Mouse (Mus musculus) heart, embryonic 13.5 days (tissue): ENCODE measurements at regions not wholly inside any gene's neighbourhood (a gene's known extent, or its start where the extent isn't known, plus 50 kb on each side); places are given as distances from the start of the nearest gene placed in this dataset.

Source experiments
- ATAC-seq: fragments of 200-750 bp; cut with Nextera tagmentation; 2 replicates; pipeline ENCODE4 v1.8.0; 2017; ENCODE audit warnings: moderate TSS enrichment; ENCODE audit not compliant: insufficient number of reproducible peaks, low FRiP score, low TSS enrichment; ENCODE audit errors: extremely low read depth
- H3K27ac ChIP-seq: fragments of 300-500 bp; sonication (generic); replicated peaks from 2 replicates; pipeline ENCODE4 v1.5.1; 2015; ENCODE audit warnings: moderate library complexity, mild to moderate bottlenecking, inconsistent platforms
- H3K27me3 ChIP-seq: fragments of 300-500 bp; sonication (generic); replicated peaks from 2 replicates; pipeline ENCODE4 v1.6.1; 2015; ENCODE audit warnings: mild to moderate bottlenecking, inconsistent platforms
- H3K36me3 ChIP-seq: fragments of 300-500 bp; sonication (generic); 2 replicates; pipeline ENCODE4 v1.6.1; 2015; ENCODE audit warnings: mild to moderate bottlenecking, inconsistent platforms
- H3K4me1 ChIP-seq: fragments of 300-500 bp; sonication (generic); 2 replicates; pipeline ENCODE4 v1.6.1; 2015; ENCODE audit warnings: inconsistent platforms
- H3K4me2 ChIP-seq: fragments of 300-500 bp; sonication (generic); 2 replicates; pipeline ENCODE4 v1.6.1; 2015; ENCODE audit warnings: inconsistent platforms, mild to moderate bottlenecking, moderate library complexity
- H3K4me3 ChIP-seq: fragments of 300-500 bp; sonication (generic); 2 replicates; pipeline ENCODE4 v1.5.1; 2015; ENCODE audit warnings: moderate library complexity, mild to moderate bottlenecking, inconsistent platforms
- H3K9ac ChIP-seq: fragments of 300-500 bp; sonication (generic); 2 replicates; pipeline ENCODE4 v1.6.1; 2015; ENCODE audit warnings: inconsistent platforms, mild to moderate bottlenecking, moderate library complexity
- H3K9me3 ChIP-seq: fragments of 300-500 bp; sonication (generic); 2 replicates; pipeline ENCODE4 v1.6.1; 2016; ENCODE audit warnings: inconsistent platforms
- WGBS: fragments of 180-500 bp; shearing (Covaris S2); methylation state at CpG from one replicate; pipeline ENCODE4 v1.1.7; 2015; ENCODE audit warnings: mixed read lengths; 5-methylcytosine and 5-hydroxymethylcytosine counted together

GRCm38 (mm10) chr13:115911524-115912459 is 397.7 kb downstream of the Isl1 start:
- Histone ChIP-seq H3K4me1 (no peaks in the 10 kb centered on the region), H3K36me3 (no peaks in the 10 kb centered on the region), H3K9ac (no peak overlapping the region), H3K27ac (no peak overlapping the region), H3K27me3 (no peaks in the 10 kb centered on the region), H3K4me3 (no peak overlapping the region), H3K4me2 (no peak overlapping the region), H3K9me3 (no peaks in the 10 kb centered on the region)
- WGBS, result 72% methylated on average over 6 of the region's 6 CpGs
- ATAC-seq, result no peak

DNA sequence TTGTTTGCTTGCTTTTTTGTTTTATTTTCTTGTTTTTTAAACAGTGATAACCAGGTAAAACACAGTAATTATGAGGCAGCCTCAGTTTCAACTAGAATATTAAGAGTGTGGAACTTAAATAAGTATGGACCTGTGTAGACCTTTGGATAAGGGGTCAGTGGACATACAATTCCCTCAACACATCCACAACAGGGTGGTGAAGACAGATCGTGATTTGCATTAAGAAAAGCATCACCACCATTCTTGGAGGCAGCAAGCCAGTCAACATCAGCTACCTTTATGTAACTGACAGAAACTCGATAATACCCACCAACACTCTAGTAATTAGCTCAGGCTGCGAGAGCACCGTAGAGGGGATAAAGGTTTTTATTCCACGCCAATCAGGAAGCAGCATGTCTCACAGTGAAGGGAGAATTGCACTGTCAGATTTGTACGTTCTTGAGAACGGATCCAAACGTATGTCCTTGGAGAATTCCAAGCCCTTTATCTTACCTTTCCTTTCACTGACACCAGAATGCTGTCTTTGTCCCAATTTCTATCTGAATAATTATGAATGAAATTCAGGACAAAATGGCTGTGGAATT is 398.5 kb downstream of the Isl1 start:
- H3K27me3 ChIP-seq, result no peaks in the 10 kb centered on the region
- no peak for ATAC-seq
- H3K4me3 ChIP-seq, result no peak overlapping the region
- no peak overlapping the region for H3K9ac ChIP-seq
- H3K4me1 ChIP-seq, result no peaks in the 10 kb centered on the region
- H3K36me3 ChIP-seq, result no peaks in the 10 kb centered on the region
- 64% methylated on average over 8 of the region's 8 CpGs for WGBS
- H3K27ac ChIP-seq, result no peak overlapping the region
- no peak overlapping the region for H3K4me2 ChIP-seq
- H3K9me3 ChIP-seq, result peaks cover 4% of the 10 kb centered on the region; the same call in 1 of the 2 replicates

- Histone ChIP-seq H3K4me2 (no peak overlapping the region), H3K4me3 (no peak overlapping the region), H3K36me3 (no peaks in the 10 kb centered on the region), H3K27ac (no peak overlapping the region), H3K9me3 (no peaks in the 10 kb centered on the region), H3K27me3 (no peaks in the 10 kb centered on the region), H3K4me1 (no peaks in the 10 kb centered on the region), H3K9ac (no peak overlapping the region)
- ATAC-seq, result no peak
- 83% methylated on average over 1 of the region's 1 CpGs for WGBS
Measured at GRCm38 (mm10) chr13:115880616-115881015, 428.9 kb downstream of the Isl1 start.

DNA sequence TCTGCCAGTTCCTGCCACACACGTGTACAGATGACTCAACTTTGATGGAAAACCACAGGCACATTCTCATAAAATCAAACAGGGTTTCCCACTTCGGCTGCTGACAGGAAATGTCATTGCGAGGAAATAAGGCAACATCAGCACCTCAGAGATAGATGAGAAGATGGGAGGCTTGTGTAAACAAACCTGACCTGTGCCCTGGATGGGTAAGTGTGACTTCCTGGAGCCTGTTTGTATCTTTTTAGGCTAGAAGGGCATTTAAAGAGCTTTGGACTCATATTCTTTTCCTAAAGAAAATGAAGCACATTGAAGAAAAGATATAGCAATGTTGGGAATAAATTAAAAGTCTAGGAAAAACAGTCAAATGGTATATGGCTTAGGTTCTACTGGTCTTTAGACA is 449.0 kb downstream of the Isl1 start:
- no peak overlapping the region for H3K9ac ChIP-seq
- no peaks in the 10 kb centered on the region for H3K4me1 ChIP-seq
- no peaks in the 10 kb centered on the region for H3K27me3 ChIP-seq
- ATAC-seq, result no peak
- H3K36me3 ChIP-seq, result no peaks in the 10 kb centered on the region
- no peak overlapping the region for H3K4me3 ChIP-seq
- whole genome bisulfite sequencing, result 14% methylated on average over 3 of the region's 3 CpGs
- H3K27ac ChIP-seq, result no peak overlapping the region
- H3K4me2 ChIP-seq, result no peak overlapping the region
- H3K9me3 ChIP-seq, result no peaks in the 10 kb centered on the region

GRCm38 (mm10) chr13:115856632-115857031 is 452.9 kb downstream of the Isl1 start:
- WGBS, result 62% methylated on average over 4 of the region's 4 CpGs
- Histone ChIP-seq H3K9ac (no peak overlapping the region), H3K4me1 (no peaks in the 10 kb centered on the region), H3K4me3 (no peak overlapping the region), H3K27me3 (no peaks in the 10 kb centered on the region), H3K36me3 (no peaks in the 10 kb centered on the region), H3K9me3 (no peaks in the 10 kb centered on the region), H3K27ac (no peak overlapping the region), H3K4me2 (no peak overlapping the region)
- no peak for ATAC-seq

DNA sequence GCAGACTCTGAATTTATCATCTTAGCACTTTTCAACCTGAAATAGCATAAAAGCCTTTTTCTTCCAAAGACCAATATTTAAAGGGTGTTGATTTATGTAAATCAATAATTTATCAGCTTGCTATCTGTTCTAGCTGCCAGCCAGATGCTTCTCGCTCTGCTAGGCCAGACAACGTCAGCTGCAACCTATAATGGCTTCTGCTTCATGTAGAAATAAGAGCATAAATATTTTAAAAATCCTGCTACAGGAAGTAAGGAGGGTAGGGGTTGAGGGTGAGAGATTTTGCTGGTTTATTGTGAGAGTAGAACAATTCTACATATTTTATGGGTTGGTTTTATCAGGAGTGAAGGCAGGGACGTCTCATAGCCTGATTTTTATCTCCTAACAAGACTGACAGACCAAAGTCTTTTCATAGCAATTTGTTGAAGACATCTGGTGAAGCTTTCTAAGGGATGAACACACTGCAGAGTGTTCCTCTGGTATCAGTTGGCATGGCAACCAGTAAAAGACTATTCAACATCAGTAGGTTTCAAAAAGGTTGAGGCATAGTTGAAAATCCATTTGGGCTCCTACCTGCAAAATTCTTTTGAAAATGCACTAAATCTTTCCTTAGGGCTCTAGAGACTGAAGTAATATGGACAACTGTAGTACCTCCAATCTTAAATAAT is 456.7 kb downstream of the Isl1 start:
- Histone ChIP-seq H3K27ac (no peak overlapping the region), H3K36me3 (no peaks in the 10 kb centered on the region), H3K4me2 (no peak overlapping the region), H3K4me1 (no peaks in the 10 kb centered on the region), H3K9me3 (no peaks in the 10 kb centered on the region), H3K9ac (no peak overlapping the region), H3K27me3 (no peaks in the 10 kb centered on the region), H3K4me3 (no peak overlapping the region)
- WGBS, result 46% methylated on average over 3 of the region's 3 CpGs
- no peak for ATAC-seq

DNA sequence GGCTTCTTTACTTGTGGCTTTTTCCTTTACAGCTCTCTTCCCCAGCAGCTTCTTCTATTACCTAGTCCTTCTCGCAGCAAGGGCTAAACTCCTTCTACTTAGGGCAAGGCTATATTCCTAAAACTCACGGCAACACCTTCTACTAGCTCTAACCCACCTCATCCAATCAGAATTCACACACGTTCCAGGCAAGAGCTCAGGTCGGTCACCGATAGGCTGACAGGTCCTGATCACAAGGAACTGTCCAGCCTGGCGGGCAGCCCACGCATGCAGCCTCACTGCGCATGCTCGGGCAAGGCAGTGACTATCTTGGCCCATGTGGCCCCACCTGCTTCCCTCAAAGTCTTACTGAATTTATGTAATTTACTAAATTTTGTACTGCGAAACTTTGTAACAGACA is 466.4 kb downstream of the Isl1 start:
- H3K4me3 ChIP-seq, result no peak overlapping the region
- no peaks in the 10 kb centered on the region for H3K9me3 ChIP-seq
- no peak overlapping the region for H3K4me2 ChIP-seq
- no peak overlapping the region for H3K9ac ChIP-seq
- H3K27me3 ChIP-seq, result no peaks in the 10 kb centered on the region
- no peak overlapping the region for H3K27ac ChIP-seq
- ATAC-seq, result no peak
- H3K36me3 ChIP-seq, result no peaks in the 10 kb centered on the region
- H3K4me1 ChIP-seq, result no peaks in the 10 kb centered on the region
- WGBS, result 55% methylated on average over 10 of the region's 10 CpGs

DNA sequence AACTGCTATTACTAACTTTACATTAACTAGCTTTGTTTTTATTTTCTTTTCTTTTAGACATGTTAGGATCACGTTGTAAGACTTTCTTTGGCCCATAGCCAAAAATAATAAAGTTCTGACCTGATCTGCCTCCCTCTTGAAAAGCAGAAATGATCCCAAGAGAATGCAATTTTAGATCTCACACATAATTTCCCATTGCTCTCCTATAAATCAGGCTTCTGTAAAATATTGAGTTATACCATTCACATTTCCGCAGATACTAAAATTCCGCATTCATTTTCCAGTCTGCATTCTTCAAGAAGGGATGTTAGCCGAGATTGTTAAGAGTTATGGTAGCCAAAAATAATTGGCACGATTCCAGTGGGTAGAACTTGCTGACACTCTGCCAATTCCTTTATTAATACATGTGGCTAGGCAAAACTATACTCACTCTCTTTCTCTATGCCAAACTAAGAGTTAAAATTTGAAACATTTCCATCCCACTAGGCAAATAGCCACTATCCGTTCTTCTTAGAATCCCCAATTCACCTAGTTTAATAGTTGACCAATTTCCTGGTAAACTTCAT is 473.2 kb downstream of the Isl1 start:
- Histone ChIP-seq H3K27ac (no peak overlapping the region), H3K4me1 (no peaks in the 10 kb centered on the region), H3K27me3 (no peaks in the 10 kb centered on the region), H3K9me3 (no peaks in the 10 kb centered on the region), H3K9ac (no peak overlapping the region), H3K4me3 (no peak overlapping the region), H3K4me2 (no peak overlapping the region), H3K36me3 (no peaks in the 10 kb centered on the region)
- ATAC-seq, result no peak
- 49% methylated on average over 6 of the region's 6 CpGs for WGBS

GRCm38 (mm10) chr13:115825191-115825590 is 484.3 kb downstream of the Isl1 start:
- Histone ChIP-seq H3K36me3 (no peaks in the 10 kb centered on the region), H3K27me3 (no peaks in the 10 kb centered on the region), H3K4me2 (no peak overlapping the region), H3K9me3 (no peaks in the 10 kb centered on the region), H3K4me1 (no peaks in the 10 kb centered on the region), H3K27ac (no peak overlapping the region), H3K9ac (no peak overlapping the region), H3K4me3 (no peak overlapping the region)
- no peak for ATAC-seq
- WGBS, result 62% methylated on average over 6 of the region's 6 CpGs

- ATAC-seq, result no peak
- Histone ChIP-seq H3K4me1 (no peaks in the 10 kb centered on the region), H3K4me3 (no peak overlapping the region), H3K9ac (no peak overlapping the region), H3K9me3 (no peaks in the 10 kb centered on the region), H3K27me3 (no peaks in the 10 kb centered on the region), H3K27ac (no peak overlapping the region), H3K36me3 (no peaks in the 10 kb centered on the region), H3K4me2 (no peak overlapping the region)
- WGBS, result 52% methylated on average over 1 of the region's 1 CpGs
Measured at GRCm38 (mm10) chr13:115822527-115822926, 487.0 kb downstream of the Isl1 start.

DNA sequence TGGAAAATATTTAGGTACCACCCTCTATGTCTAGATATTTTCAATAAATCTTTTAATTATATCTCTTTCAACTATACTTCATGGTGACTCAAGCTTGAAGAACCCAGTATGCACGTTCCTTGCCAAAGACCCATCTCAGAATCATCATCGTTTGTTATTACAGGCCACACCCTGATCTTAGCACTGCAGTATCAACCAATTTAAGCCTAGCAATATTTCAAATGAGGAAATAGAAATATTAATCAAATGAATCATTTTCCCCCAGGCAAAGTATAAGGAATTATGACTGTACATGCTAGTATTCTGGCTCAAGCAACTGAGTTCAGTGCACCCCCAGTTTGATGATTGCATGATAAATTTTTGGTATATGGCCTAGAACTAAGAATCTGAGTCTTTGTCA is 495.3 kb downstream of the Isl1 start:
- no peak overlapping the region for H3K4me3 ChIP-seq
- H3K27ac ChIP-seq, result no peak overlapping the region
- no peaks in the 10 kb centered on the region for H3K36me3 ChIP-seq
- H3K4me1 ChIP-seq, result no peaks in the 10 kb centered on the region
- no peaks in the 10 kb centered on the region for H3K27me3 ChIP-seq
- no peak overlapping the region for H3K9ac ChIP-seq
- H3K4me2 ChIP-seq, result no peak overlapping the region
- no peak for ATAC-seq
- WGBS, result 75% methylated on average over 2 of the region's 2 CpGs
- H3K9me3 ChIP-seq, result no peaks in the 10 kb centered on the region
